8 mouse cellular contexts compared by ENCODE assay signal in the genomic region with DNA sequence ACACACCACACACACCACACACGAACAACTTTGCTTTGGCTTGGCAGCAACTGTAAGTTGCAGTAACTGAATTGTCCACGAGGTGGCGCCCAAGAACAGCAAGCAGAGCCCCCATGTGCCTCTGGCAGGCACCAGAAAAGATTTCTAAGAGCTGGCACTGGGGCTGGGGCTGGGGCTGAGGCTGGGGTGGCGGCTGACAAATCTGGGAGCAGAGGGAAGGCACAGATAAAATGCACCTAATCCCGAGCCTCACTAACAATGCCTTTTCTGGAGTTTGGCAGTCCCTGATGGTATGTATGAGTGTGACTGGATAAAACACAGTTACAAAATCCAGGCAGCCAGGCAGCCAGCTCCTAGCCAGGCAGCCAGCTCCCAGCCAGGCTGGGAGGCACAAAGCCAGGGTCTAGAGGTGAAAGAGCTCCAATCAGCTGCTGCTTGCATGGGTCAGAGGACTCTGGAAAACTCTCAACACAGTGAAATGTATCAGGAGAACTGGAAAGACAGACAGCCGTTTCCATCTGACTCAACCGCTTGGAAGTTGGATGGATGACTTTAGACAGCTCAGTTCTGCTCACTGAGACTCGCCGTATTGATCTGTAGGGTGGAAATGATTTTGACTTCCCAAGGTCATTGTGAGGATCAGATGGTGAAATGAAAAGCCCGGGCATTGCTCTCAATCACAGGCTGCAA. TPM values are rescaled to one million over a fixed set of nuclear protein-coding genes. Genes with fewer than 3 reads are reported as not detected.
DNase-seq lines count a peak whose midpoint lies in the region; ATAC-seq and TF ChIP-seq lines count a peak whose summit lies in the region.

No protein-coding gene starts in this region.

- H3K4me2 ChIP-seq in hindbrain, embryonic 11.5 days (replicated peaks; ENCODE audit: low read depth, low read length) = no peak overlapping the region
- H3K4me2 ChIP-seq in midbrain, embryonic 13.5 days (replicated peaks) = no peak overlapping the region

- H3K9me3 ChIP-seq in hindbrain, embryonic 11.5 days (ENCODE audit: control insufficient read depth, low read length) = no peaks in the 10 kb centered on the region
- H3K9me3 ChIP-seq in midbrain, embryonic 13.5 days = no peaks in the 10 kb centered on the region

- no peak for TF ChIP-seq POLR2A in small intestine, adult 2 months (IDR thresholded peaks at IDR 0.05; ENCODE audit: low read depth, low read length)

- peak; percentile 84 for DNase-seq in NIH3T3 (ENCODE audit: low read depth)
- DNase-seq in cerebellum, adult 11-12 months = peak; percentile 41
- DNase-seq in forelimb bud, embryonic 11.5 days (ENCODE audit: low read depth, low spot score) = peak; percentile 72
- DNase-seq in hindbrain, embryonic 11.5 days (ENCODE audit: low spot score) = peak; percentile 89
- peak; percentile 66 to 86 for DNase-seq in left cerebral cortex, postnatal 10 days (ENCODE audit: extremely low spot score in 1 of 2, low spot score in 2 of 2)

- ATAC-seq in hindbrain, embryonic 11.5 days (ENCODE audit: low FRiP score) = no peak
- peak; percentile 62; the same call in 1 of the 2 replicates for ATAC-seq in midbrain, embryonic 13.5 days
- ATAC-seq in activated CD4-positive, CD25-positive, alpha-beta regulatory T cell, adult 4 months = no peak

- H3K4me1 ChIP-seq in hindbrain, embryonic 11.5 days (replicated peaks; ENCODE audit: control insufficient read depth, insufficient read depth, low read length) = no peaks in the 10 kb centered on the region; the same call in 1 of the 2 replicates
- H3K4me1 ChIP-seq in midbrain, embryonic 13.5 days (replicated peaks) = 0 out of 2 replicates have a peak, but pooled peaks cover 5% of the 10 kb centered on the region
- peaks cover 4% of the 10 kb centered on the region for H3K4me1 ChIP-seq in small intestine, adult 2 months (ENCODE audit: control insufficient read depth, insufficient read depth, insufficient read length, low read length)

- no peak overlapping the region for H3K9ac ChIP-seq in hindbrain, embryonic 11.5 days (ENCODE audit: low read depth, low read length)
- H3K9ac ChIP-seq in midbrain, embryonic 13.5 days (replicated peaks) = no peak overlapping the region

- no peaks in the 10 kb centered on the region for H3K27me3 ChIP-seq in hindbrain, embryonic 11.5 days (ENCODE audit: control insufficient read depth, insufficient read depth, low read length)
- H3K27me3 ChIP-seq in midbrain, embryonic 13.5 days = no peaks in the 10 kb centered on the region
- H3K27me3 ChIP-seq in small intestine, adult 2 months (ENCODE audit: control insufficient read depth, insufficient read depth, low read length) = no peaks in the 10 kb centered on the region

- H3K27ac ChIP-seq in hindbrain, embryonic 11.5 days (ENCODE audit: low read depth, low read length) = no peak overlapping the region
- no peak overlapping the region for H3K27ac ChIP-seq in midbrain, embryonic 13.5 days
- no peak overlapping the region for H3K27ac ChIP-seq in small intestine, adult 2 months (ENCODE audit: insufficient read depth, low read depth, low read length)

- no peaks in the 10 kb centered on the region for H3K36me3 ChIP-seq in hindbrain, embryonic 11.5 days (ENCODE audit: control insufficient read depth, insufficient read depth, low read length)
- H3K36me3 ChIP-seq in midbrain, embryonic 13.5 days = no peaks in the 10 kb centered on the region
- H3K36me3 ChIP-seq in small intestine, adult 2 months (ENCODE audit: control insufficient read depth, insufficient read depth, low read length) = peaks cover 4% of the 10 kb centered on the region; the same call in 1 of the 2 replicates

- TF ChIP-seq CTCF in small intestine, adult 2 months (IDR thresholded peaks at IDR 0.05; ENCODE audit: extremely low read depth, insufficient read length, insufficient replicate concordance, low read depth, low read length) = peak; percentile 80

- WGBS in hindbrain, embryonic 11.5 days = 46% methylated on average over 10 of the region's 10 CpGs
- 39% methylated on average over 10 of the region's 10 CpGs for WGBS in midbrain, embryonic 13.5 days
- WGBS in small intestine, adult 2 months = 39% methylated on average over 10 of the region's 10 CpGs

- no peak overlapping the region for H3K4me3 ChIP-seq in hindbrain, embryonic 11.5 days (ENCODE audit: low read depth, low read length)
- H3K4me3 ChIP-seq in midbrain, embryonic 13.5 days (replicated peaks) = no peak overlapping the region
- H3K4me3 ChIP-seq in small intestine, adult 2 months (ENCODE audit: low read depth, low read length) = no peak overlapping the region

- intact Hi-C loops in left cerebral cortex, postnatal 10 days (cut with DNase I) = loop anchor here (5.0 to 10.0 kb wide), 2 partner anchors 52 to 364 kb away; partner anchors contain the start of genes Hnrnpr and Lactbl1

RNA-seq across cellular contexts. Expression of gene Tcea3, which starts 13.1 kb away (rescaled TPM):
- 3.1 and 5.2 TPM in 2 replicates for polyA plus RNA-seq in hindbrain, embryonic 11.5 days (2014; fragmentation: Nextera tagmentation; extraction: Ambion mirVana)
- 1 to 10 TPM in 1 of 2 experiments, under 1 TPM in 1; 0.51 to 1.0 TPM for total RNA-seq in left cerebral cortex, postnatal 10 days (2021)
- 0.87 and 1.1 TPM in 2 replicates for polyA plus RNA-seq in midbrain, embryonic 13.5 days (2015; fragmentation: Nextera tagmentation; extraction: Ambion mirVana)
- polyA plus RNA-seq in small intestine, adult 2 months (2012; rRNA removed) = 7.8 and 14.8 TPM in 2 replicates
- under 1 TPM in 1 of 2 experiments, not detected in 1; 0.58 TPM for polyA plus RNA-seq in activated CD4-positive, CD25-positive, alpha-beta regulatory T cell, adult 4 months (2017; shearing (Covaris generic))

RNA-seq across cellular contexts. Expression of gene Zfp46, which starts 23.8 kb away (rescaled TPM):
- polyA plus RNA-seq in hindbrain, embryonic 11.5 days (2014; fragmentation: Nextera tagmentation; extraction: Ambion mirVana) = 26.2 and 33.1 TPM in 2 replicates
- total RNA-seq in left cerebral cortex, postnatal 10 days (2021) = 100 to 1,000 TPM; 115 to 116 TPM
- polyA plus RNA-seq in midbrain, embryonic 13.5 days (2015; fragmentation: Nextera tagmentation; extraction: Ambion mirVana) = 39.5 and 40.7 TPM in 2 replicates
- polyA plus RNA-seq in small intestine, adult 2 months (2012; rRNA removed) = 4.0 and 9.4 TPM in 2 replicates
- 1 to 10 TPM; 9.4 to 9.5 TPM for polyA plus RNA-seq in activated CD4-positive, CD25-positive, alpha-beta regulatory T cell, adult 4 months (2017; shearing (Covaris generic))

RNA-seq across cellular contexts. Expression of gene Hnrnpr, which starts 50.1 kb away (rescaled TPM):
- polyA plus RNA-seq in hindbrain, embryonic 11.5 days (2014; fragmentation: Nextera tagmentation; extraction: Ambion mirVana) = 194 and 200 TPM in 2 replicates
- 100 to 1,000 TPM; 107 to 121 TPM for total RNA-seq in left cerebral cortex, postnatal 10 days (2021)
- 254 and 270 TPM in 2 replicates for polyA plus RNA-seq in midbrain, embryonic 13.5 days (2015; fragmentation: Nextera tagmentation; extraction: Ambion mirVana)
- polyA plus RNA-seq in small intestine, adult 2 months (2012; rRNA removed) = 0.93 and 2.8 TPM in 2 replicates
- polyA plus RNA-seq in activated CD4-positive, CD25-positive, alpha-beta regulatory T cell, adult 4 months (2017; shearing (Covaris generic)) = 10 to 100 TPM; 80.8 to 97.7 TPM

RNA-seq across cellular contexts. Expression of gene Asap3, which starts 54.5 kb away (rescaled TPM):
- polyA plus RNA-seq in hindbrain, embryonic 11.5 days (2014; fragmentation: Nextera tagmentation; extraction: Ambion mirVana) = 2.5 and 3.3 TPM in 2 replicates
- 1 to 10 TPM; 3.5 to 4.4 TPM for total RNA-seq in left cerebral cortex, postnatal 10 days (2021)
- 3.9 and 4.5 TPM in 2 replicates for polyA plus RNA-seq in midbrain, embryonic 13.5 days (2015; fragmentation: Nextera tagmentation; extraction: Ambion mirVana)
- polyA plus RNA-seq in small intestine, adult 2 months (2012; rRNA removed) = 1.3 and 2.0 TPM in 2 replicates
- polyA plus RNA-seq in activated CD4-positive, CD25-positive, alpha-beta regulatory T cell, adult 4 months (2017; shearing (Covaris generic)) = under 1 TPM in 1 of 2 experiments, not detected in 1; 0.25 TPM

Comparison
In these comparisons a context has a peak if more than half of its experiments do, and no peak if none do; other contexts are left out.
1. RNA of gene Hnrnpr, which starts 50.1 kb away (polyA plus RNA-seq): 254 to 270 TPM in midbrain, embryonic 13.5 days, 194 to 200 TPM in hindbrain, embryonic 11.5 days and 80.8 to 97.7 TPM in activated CD4-positive, CD25-positive, alpha-beta regulatory T cell, adult 4 months; 0.93 to 2.8 TPM in small intestine, adult 2 months; every median in the first group is over 10 times any median in the second.
2. Peak in every context shown above with its lines, with median percentiles within 50 percentile points of each other: DNase-seq.